Mouse (Mus musculus) 3T3-L1 (cell line): Measurements from ENCODE around the gene Qrich1.

Experiments
- DNase-seq: peaks from one replicate; pipeline ENCODE4 v3.0.0-alpha.2; 2015; ENCODE audit warnings: low read depth, low spot score

Qrich1 gene

DNA sequence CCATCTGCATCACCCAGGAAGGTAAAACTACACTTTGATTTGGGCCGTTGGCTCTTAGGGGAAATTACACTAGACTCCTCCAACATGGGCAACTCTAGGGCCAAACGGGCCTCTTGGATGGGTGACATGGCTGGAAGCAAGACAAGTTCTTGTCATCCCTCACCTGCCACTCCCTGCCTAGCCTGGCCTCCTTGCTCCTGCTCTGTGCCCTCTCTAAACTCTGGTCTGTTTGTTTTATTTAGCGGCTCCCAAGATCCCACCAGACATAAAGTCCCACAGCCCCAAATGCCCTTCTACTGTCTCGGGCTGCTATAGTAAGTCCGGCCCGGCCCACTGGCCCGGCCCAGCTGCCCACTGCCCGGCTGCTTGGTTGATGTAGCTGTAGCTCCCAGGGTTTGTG, 47.1 kb downstream of the Qrich1 start:
- DNase-seq, result no peak

DNA sequence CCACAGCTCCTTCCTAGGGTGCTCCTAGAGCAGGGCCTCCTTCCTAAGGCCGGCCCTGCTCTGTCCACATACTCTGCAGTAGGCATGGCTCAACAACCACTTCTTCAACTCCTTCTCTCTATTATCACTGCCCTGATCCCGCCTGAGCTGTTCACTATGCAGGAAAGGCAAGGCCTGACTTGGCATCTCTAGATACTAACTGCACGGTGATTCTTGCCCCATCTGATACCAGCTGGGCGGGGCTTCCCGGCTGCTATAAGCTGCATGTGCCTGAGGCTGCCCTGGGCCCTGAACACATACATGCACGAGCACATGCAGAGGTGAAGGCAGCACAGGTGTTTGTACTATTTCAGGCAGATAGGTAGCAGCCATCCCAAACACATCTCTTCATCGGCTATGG, 47.5 kb downstream of the Qrich1 start:
- DNase-seq, result no peak

DNA sequence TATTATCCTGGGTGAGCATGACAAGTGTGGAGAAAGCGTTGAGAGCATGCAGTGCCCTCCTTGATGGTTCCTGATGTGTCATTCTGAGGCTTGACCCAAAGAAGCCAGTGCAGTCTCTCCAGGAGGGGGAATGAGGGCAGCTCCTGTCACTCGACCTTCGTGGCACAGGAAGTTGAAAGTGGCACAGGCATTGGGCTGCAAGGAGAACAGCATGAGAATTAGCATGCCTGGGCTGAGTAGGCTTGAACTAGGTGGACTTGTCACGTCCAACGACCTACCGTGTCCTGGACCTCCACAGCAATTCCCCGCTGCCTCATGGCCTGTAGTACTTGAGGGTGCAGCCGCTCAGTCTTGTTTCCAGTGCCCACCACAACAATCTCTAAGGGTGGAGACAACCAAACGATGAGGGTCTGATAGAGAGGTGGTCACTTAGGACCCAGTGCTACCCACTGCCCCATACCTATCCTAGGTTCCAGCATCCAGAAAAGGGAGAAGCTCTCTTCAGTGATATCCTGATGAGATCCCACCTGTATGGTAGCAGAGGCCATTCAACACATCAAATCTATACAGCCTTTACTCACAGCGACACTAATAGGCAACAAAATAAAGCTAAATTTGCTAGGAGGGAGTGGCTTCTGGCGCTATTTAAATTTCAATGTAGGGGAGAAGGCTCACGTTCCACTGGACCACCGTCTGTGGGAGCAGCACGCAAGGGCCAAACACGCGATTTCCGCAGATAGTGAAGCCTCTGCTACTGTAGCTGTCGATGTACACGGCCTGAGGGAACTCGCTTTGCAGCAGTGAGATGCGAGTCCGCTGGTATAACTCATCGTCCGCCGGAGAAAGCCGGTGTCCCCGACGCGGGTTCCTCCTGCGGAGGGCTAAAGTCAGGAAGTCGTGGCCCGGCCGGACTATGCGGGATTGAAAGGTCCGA, 49.5 kb downstream of the Qrich1 start:
- DNase-seq, result peak; percentile 27

DNA sequence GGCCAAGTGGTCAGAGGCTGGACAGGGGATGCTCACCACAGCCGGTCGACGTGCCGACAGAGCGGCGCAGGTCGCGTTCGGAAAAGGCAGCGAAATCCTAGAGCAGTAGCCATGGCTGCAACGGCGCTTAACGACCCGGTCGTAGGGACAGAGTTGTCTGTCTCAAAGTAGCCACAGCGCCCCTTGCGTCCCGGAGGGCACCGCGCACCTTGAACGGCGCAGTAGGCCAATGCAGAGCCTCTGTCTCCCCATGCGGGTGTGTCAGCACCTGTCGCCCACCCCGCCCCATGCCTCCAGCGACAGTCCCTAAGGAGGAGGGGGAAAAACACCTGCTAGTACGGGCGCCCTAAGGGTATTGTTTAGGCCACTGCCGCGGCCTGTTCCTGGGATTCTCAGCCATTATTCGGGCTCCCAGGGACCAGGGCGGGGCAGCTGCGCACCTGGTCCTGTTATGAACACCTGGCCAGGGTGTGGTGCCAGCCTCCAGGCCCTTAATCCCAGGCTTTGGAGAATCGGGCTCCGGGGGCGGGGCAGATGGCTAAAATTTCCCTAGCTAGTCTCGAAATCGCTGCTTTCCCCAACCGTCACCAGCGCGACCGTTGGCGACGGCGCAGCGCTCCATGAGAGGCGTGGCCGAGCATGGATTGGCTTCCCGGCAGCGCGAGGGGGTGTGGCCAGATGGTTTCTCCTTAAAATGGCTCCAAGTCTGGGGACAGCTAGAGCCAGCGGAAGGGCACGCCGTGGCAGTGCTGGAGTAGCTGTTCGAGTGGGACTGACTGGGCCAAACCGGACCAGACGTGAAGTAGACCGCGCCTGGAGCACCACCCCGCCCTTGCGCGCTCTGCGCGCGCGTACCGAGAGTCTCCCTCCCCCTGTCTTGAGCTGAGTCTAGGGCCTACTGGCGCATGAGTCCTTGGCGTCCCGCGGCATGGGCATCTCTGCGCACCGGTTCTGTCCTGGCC, 50.5 kb downstream of the Qrich1 start, which contains the start of gene Ndufaf3:
Ndufaf3 (minus strand) TSS at position 620 of the 962 bp plus-strand sequence.
- peak; percentile 93 for DNase-seq

DNA sequence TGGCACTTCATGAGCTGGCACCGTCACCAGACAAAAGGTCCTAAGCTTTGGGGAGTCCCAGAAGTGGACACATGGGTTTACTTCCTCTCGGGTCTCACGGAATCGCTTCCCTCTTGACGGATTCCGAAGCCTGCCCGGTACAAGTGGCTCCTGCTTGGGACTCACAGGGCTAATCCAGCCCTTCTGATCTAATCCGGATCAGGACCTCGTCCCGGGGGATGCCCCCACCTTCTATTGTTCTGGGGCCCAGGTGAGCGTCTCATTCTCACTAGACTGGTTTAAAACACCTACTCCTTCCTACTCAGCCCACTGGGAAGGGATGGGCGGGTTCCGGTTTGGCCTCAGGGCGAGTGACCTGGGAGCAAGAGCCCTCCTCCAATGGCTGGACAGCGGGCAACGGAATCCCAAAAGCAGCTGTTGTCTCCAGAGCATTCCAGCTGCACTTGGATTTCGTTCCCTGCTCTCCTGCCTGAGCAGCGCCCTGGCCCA, 51.4 kb downstream of the Qrich1 start:
- peak; percentile 47 for DNase-seq

DNA sequence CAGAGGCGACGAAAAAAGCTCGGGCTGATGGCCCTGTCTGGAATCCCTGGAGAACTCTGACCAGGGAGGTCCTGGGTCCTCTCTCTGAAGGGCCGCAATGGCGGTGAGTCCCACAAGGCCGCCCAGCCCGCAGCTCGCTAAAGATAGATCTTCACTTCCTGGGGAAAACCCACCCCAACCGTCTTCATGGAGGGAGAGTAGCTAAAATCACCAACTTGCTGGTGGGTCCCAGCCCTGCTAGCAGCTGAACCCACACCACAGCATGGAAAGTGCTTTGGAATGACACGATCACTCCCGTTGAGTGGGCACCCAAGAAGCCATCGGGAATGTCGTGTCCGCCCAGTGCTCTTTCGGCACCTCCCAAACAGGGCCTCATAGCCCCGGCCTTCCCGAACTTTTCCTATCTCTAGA, 51.9 kb downstream of the Qrich1 start:
- DNase-seq, result no peak

DNA sequence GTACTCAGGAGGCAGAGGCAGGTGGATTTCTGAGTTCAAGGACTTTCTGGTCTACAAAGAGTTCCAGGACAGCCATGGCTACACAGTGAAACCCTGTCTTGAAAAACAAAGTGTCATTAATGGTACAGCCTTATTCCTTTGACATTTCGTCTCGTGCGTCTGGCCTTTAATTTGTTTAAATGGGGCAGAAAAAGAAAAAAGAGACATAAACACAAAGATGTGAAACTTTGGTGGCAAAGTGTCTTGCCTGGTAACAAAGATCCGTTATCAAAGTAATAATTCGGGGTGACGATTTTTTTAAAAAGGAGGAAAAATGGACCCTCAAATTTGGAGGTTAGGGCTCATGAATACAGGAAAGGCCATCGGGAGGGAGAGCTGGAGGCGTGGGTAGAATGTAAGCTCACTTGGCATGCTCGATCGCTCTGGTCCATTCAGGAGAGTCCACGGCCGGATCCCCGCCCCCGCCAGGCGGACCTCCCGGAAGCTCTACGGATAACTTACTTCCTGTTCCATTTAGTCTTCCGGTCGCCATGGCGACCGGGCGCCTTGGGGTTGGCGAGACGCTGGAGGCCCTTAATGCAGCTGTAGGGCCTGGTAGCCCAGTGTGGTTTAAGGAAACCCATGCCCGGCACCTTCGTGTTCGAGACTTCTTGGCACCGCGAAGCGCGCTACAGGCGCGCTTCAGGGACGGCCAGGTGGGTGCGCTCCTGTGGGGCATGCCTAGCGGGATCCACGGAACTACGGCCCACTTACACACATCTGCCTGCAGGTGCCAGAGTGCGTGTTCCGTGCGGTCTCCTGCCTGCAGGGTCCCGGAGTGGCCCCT, 53.0 kb downstream of the Qrich1 start, which contains the start of gene Dalrd3:
Dalrd3 (plus strand) TSS at position 506 of the 826 bp plus-strand sequence.
- DNase-seq, result peak; percentile 95

DNA sequence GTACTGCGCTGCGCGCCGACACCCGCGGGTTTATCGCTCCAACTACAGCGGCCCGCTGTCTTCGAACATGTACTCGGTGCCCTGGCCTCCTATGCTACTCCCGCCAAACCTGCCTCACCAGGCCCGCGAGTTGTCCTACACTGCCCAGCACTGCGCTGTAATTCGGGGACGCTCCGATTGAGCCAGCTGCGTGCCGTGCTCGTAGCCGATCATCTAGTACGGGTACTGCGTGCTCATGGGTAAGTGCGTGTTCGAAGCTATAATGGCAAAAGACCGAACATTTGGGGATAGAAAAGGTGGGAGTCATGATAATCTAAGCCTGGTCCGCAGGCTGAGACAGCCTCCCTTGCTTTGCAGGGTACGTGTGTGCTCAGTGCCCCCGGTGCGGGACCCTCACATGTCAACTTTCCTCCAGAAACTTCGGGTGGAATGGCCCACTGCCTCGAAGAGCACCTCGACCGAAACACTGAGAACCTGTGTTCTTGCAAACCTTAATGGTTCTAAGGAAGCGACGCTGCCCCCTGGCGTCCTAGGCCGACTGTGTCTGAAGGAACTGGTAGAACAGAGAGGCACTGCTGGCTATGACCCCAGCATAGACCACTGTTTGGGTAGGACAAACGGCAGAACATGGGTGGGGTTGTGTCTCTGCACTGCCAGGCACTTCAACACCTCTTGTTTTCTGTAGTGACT, 53.7 kb downstream of the Qrich1 start:
- DNase-seq, result peak; percentile 89

DNA sequence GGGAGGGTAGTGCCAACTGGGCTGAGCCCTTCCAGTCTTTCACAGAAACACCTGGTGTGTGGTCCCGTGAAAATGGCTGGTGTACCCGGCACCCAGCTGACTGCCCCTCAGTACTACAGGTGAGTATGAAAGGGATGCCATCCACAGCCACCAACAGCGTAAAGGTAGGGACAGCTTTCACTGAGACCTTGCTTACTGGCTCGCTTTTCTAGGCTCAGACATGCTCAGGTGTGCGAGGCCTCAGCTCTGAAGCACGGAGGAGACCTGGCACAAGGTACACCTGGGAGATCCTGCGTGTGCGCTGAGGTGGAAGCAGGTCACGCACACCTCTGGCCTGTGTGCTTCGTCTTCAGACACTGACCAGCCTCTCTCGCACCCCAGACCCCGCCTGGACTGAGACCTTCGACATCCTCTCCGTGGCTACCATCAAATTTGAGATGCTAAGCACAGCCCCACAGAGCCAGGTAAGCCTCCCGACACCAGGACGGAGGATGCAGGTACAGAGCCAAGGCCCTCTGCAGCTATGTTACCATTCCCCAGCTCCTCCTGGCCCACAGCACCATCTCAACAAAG, 54.9 kb downstream of the Qrich1 start:
- DNase-seq, result no peak

DNA sequence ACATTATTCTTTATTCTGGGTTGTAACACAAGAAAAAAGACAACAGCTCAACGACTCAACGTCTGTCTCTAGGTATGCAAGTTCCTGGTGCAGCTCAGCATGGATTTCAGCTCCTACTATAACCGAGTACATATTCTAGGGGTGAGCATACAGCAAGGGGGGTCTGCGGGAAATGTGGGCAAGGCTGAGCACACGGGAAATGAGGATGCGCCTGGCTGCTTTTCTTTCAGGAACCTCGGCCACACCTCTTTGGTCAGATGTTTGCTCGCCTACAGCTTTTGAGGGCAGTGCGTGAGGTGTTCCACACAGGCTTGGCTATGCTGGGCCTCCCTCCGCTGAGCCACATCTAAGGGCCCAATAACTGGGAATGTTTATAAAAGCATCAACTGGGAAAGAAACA, 55.7 kb downstream of the Qrich1 start:
- DNase-seq, result no peak

DNA sequence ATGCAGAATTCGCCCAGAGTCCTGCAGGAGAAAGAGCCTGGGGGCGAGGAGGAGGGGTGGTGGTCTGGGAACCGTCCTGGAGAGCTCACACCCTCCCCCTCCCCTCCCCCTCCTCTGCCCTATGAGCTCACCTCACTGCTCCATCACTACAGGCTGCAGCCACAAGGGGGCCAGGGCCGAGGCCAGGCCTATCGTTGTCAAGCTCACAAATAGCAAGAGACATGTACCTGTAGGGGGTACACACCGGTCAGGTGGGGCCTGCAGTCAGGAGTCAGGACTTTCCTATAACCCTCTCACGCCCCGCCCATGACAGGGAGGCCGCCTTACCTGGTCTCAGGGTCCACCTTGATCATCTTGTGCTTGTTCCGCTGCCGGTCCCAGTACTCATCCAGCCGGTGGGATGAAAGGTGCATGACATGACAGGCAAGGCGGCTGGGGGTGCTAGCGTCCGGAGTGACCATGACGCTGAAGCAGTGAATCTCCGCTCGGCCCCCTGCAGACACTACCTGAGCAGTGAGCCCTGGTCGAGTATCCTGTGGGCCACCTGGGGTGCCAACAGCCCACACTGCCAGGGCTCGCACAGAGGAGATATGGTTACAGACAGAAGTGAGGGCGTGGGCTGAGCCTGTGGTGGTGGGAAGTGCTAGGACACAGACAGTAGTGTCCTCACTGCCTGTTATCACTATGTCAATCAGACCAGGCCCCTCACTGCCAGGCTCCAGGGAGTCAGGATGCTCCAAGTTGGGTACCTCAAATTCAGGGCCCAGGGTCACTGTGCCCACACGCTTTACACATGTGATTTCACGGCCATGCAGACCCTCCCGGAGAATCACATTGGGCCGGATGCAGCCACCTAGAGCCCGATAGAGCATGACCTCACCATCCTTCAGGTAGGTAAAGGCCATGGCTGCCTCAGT, 57.4 kb downstream of the Qrich1 start:
- peak; percentile 60 for DNase-seq

GRCm38 (mm10) chr9:108574921-108575320, 58.3 kb downstream of the Qrich1 start:
- DNase-seq, result no peak

DNA sequence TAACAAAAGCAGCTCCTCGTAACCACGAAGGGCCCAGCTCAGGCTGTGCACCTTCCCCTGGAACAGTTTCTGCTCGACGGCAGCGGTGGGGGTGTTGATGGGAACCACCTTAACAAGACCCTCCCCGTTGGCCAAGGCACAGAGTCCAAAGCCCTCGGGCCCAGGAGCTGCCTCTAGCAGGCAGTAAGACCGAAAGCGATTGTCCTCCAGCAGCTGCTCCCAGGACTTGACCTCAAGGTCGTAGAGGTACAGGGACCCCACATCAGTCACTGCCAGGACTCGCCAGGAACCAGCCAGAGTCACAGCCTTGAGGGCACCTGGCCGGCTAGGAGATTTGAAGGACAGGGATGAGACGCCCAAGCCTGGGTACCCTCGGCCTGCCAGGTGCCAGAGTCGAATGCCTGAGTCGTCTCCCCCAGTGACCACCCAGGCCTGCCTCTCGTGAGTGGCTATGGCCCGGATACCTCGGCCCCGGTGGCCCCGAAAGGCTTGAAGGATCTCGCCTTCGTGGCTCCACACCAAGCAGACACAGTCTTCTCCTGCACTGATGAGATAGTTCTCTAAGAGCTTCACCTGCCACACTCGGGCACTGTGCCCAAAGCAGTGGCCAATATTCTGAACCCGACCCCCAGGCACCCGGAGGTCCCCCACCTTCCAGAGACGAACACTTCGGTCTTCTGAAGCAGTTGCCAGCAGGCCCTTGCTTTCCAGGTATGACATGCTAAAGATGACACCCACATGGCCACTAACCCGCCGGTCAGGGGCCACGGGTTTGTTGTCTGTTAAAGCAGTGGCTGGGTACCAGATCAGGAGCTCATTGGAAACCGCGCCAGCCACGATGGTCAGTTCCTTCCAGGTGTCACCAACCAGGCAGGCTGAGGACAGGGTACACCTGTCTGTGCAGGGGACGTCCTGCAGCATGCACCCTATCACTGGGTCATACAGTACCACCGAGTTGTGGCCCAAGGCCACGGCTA, 59.0 kb downstream of the Qrich1 start:
- DNase-seq, result no peak

GRCm38 (mm10) chr9:108577025-108577424, 60.4 kb downstream of the Qrich1 start:
- no peak for DNase-seq

- peak; percentile 68 for DNase-seq
These were observed 61.4 kb downstream of the Qrich1 start for GRCm38 (mm10) chr9:108577934-108578544.

- DNase-seq, result peak; percentile 91
These were observed 62.1 kb downstream of the Qrich1 start, which contains the start of gene Wdr6 for GRCm38 (mm10) chr9:108578545-108579343. Gene Wdr6 (minus strand): TSS chr9:108578739.
